Mouse (Mus musculus) limb, embryonic 12.5 days (tissue): ENCODE data around the gene Tmbim4. TPM values are rescaled to one million over a fixed set of nuclear protein-coding genes. Genes with fewer than 3 reads are reported as not detected.
A peak's percentile ranks its signal among the peaks of the same experiment; 100 is the strongest.

Experiments used
- ATAC-seq: fragments of 200-750 bp; cut with Nextera tagmentation; 2 replicates; pipeline ENCODE4 v1.8.0; 2017; ENCODE audit warnings: low read depth, moderate TSS enrichment; ENCODE audit not compliant: insufficient number of reproducible peaks, insufficient read depth, low FRiP score, low TSS enrichment
- H3K27ac ChIP-seq: fragments of 300-500 bp; sonication (generic); 2 replicates; pipeline ENCODE4 v1.5.1; 2016; ENCODE audit warnings: mild to moderate bottlenecking, moderate library complexity
- H3K27me3 ChIP-seq: fragments of 300-500 bp; sonication (generic); 2 replicates; pipeline ENCODE4 v1.6.1; 2016; ENCODE audit warnings: mild to moderate bottlenecking, moderate library complexity
- H3K36me3 ChIP-seq: fragments of 300-500 bp; sonication (generic); 2 replicates; pipeline ENCODE4 v1.6.1; 2016; ENCODE audit warnings: mild to moderate bottlenecking, moderate library complexity
- H3K4me1 ChIP-seq: fragments of 300-500 bp; sonication (generic); replicated peaks from 2 replicates; pipeline ENCODE4 v1.6.1; 2016
- H3K4me2 ChIP-seq: fragments of 300-500 bp; sonication (generic); 2 replicates; pipeline ENCODE4 v1.6.1; 2016; ENCODE audit warnings: mild to moderate bottlenecking, moderate library complexity
- H3K4me3 ChIP-seq: fragments of 300-500 bp; sonication (generic); replicated peaks from 2 replicates; pipeline ENCODE4 v1.5.1; 2016; ENCODE audit warnings: mild to moderate bottlenecking
- H3K9ac ChIP-seq: fragments of 300-500 bp; sonication (generic); replicated peaks from 2 replicates; pipeline ENCODE4 v1.6.1; 2016; ENCODE audit warnings: mild to moderate bottlenecking, moderate library complexity
- H3K9me3 ChIP-seq: fragments of 300-500 bp; sonication (generic); 2 replicates; pipeline ENCODE4 v1.6.1; 2016; ENCODE audit warnings: mild to moderate bottlenecking, moderate library complexity
- WGBS: fragments of 180-500 bp; shearing (Covaris S2); methylation state at CpG from one replicate; pipeline ENCODE4 v1.1.7; 2016; 5-methylcytosine and 5-hydroxymethylcytosine counted together
- polyA plus RNA-seq: library from polyadenylated mRNA; unstranded; fragments of >200 nt; fragmentation: Nextera tagmentation; extraction: Ambion mirVana; gene quantifications from 2 replicates; pipeline ENCODE4 v1.2.1, GENCODE M21; 2016

Gene Tmbim4
- polyA plus RNA-seq, 1 experiment from 2014 or later: 78.7 TPM

DNA sequence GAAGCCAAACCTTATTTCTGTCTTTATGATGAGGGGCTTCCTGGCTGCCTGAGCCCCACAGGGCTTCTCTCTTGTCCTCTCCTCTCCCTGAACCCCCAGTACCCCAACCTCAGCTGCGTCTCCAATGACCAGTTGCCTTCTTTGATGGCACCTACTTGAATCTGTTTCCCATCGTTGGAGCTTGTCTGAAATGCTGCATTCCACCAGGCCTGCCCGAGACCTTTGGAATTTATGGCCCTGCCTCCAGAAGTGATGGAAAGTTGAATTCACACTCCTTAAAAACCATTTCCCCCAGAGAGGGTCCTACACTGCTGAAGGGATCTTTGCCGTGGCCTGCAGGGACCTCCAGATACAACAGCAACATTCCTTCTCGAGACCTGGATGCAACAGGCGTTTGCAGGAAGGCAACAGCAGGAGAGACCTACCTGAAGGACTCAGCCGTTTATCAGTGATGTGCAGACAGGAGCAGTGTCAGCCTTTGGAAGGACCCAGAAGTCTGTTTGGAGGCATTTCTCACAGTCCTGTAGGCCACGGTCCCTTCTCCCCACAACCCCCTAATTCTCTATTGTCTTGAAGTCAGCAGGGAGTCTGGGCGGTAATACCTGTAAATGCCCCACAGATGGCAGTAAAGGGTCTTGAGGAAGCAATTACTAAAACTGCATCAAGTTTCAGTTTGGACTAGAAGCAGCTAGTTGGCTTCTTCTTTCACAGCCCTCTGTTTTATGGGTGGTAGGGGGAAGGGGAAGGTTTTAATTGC is 45.8 kb downstream of the Tmbim4 start:
- no peak; the same call in none of the 2 replicates for ATAC-seq
- no peaks in the 10 kb centered on the region for H3K36me3 ChIP-seq
- 10% methylated on average over 9 of the region's 9 CpGs for WGBS
- peak overlapping the region; percentile 19 for H3K4me3 ChIP-seq
- no peaks in the 10 kb centered on the region for H3K27me3 ChIP-seq
- H3K9me3 ChIP-seq: peaks cover 4% of the 10 kb centered on the region; the same call in 1 of the 2 replicates
- peak overlapping the region; percentile 91 for H3K27ac ChIP-seq
- H3K4me2 ChIP-seq: peak overlapping the region; percentile 51
- H3K4me1 ChIP-seq: peaks cover 63% of the 10 kb centered on the region
- peak overlapping the region; percentile 42; the same call in 1 of the 2 replicates for H3K9ac ChIP-seq

- H3K4me2 ChIP-seq: no peak overlapping the region
- no peaks in the 10 kb centered on the region for H3K36me3 ChIP-seq
- peaks cover 63% of the 10 kb centered on the region for H3K4me1 ChIP-seq
- peaks cover 4% of the 10 kb centered on the region; the same call in 1 of the 2 replicates for H3K9me3 ChIP-seq
- H3K27ac ChIP-seq: no peak overlapping the region
- H3K9ac ChIP-seq: no peak overlapping the region
- no peak for ATAC-seq
- no peak overlapping the region for H3K4me3 ChIP-seq
- H3K27me3 ChIP-seq: peaks cover 5% of the 10 kb centered on the region; the same call in 1 of the 2 replicates
- 28% methylated on average over 11 of the region's 11 CpGs for WGBS
These were observed 49.7 kb downstream of the Tmbim4 start for GRCm38 (mm10) chr10:120250911-120251683.

DNA sequence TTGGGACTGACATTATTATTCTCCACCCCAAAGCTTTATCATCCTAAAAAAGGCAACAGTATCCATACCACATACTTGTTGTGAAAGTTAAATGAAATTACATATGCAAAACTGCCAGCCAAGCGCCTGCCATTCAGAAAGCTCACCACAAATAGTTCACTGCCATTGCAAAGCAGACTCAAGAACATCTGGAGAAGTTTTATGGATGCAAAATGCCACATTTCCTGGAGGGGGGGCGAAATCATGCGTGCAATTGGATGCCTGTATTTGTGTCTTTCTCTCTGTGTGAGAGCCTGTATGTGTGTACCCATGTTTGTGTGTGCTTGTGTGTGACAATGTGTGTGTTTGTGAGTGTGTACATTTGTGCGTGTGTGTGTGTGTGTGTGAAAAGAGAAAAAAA is 50.4 kb downstream of the Tmbim4 start:
- Histone ChIP-seq H3K36me3 (no peaks in the 10 kb centered on the region), H3K27me3 (peaks cover 5% of the 10 kb centered on the region; the same call in 1 of the 2 replicates), H3K9me3 (peaks cover 4% of the 10 kb centered on the region; the same call in 1 of the 2 replicates), H3K4me2 (no peak overlapping the region; the same call in 1 of the 2 replicates), H3K4me1 (peaks cover 56% of the 10 kb centered on the region), H3K9ac (no peak overlapping the region), H3K4me3 (no peak overlapping the region), H3K27ac (peak overlapping the region; percentile 70)
- WGBS: 33% methylated on average over 4 of the region's 4 CpGs
- ATAC-seq: no peak

GRCm38 (mm10) chr10:120252800-120253199 is 51.4 kb downstream of the Tmbim4 start:
- Histone ChIP-seq H3K9ac (peak overlapping the region; percentile 44; the same call in 1 of the 2 replicates), H3K36me3 (no peaks in the 10 kb centered on the region), H3K4me2 (peak overlapping the region; percentile 29), H3K9me3 (peaks cover 4% of the 10 kb centered on the region; the same call in 1 of the 2 replicates), H3K4me3 (no peak overlapping the region), H3K4me1 (peaks cover 49% of the 10 kb centered on the region), H3K27ac (peak overlapping the region; percentile 70), H3K27me3 (peaks cover 5% of the 10 kb centered on the region; the same call in 1 of the 2 replicates)
- WGBS: 13% methylated on average over 8 of the region's 8 CpGs
- no peak for ATAC-seq

GRCm38 (mm10) chr10:120257231-120257630 is 55.8 kb downstream of the Tmbim4 start:
- Histone ChIP-seq H3K9me3 (no peaks in the 10 kb centered on the region), H3K4me2 (no peak overlapping the region), H3K4me3 (no peak overlapping the region), H3K36me3 (no peaks in the 10 kb centered on the region), H3K27ac (no peak overlapping the region), H3K27me3 (peaks cover 5% of the 10 kb centered on the region; the same call in 1 of the 2 replicates), H3K9ac (no peak overlapping the region), H3K4me1 (peaks cover 34% of the 10 kb centered on the region)
- no peak for ATAC-seq
- WGBS: 29% methylated on average over 11 of the region's 11 CpGs

GRCm38 (mm10) chr10:120267790-120268189 is 66.4 kb downstream of the Tmbim4 start:
- Histone ChIP-seq H3K9me3 (no peaks in the 10 kb centered on the region), H3K9ac (no peak overlapping the region), H3K4me1 (peaks cover 33% of the 10 kb centered on the region), H3K27ac (peak overlapping the region; percentile 82), H3K4me3 (no peak overlapping the region), H3K36me3 (no peaks in the 10 kb centered on the region), H3K27me3 (no peaks in the 10 kb centered on the region), H3K4me2 (0 out of 2 replicates have a peak overlapping the region, but pooled peaks have one; percentile 15)
- ATAC-seq: no peak
- WGBS: 47% methylated on average over 12 of the region's 12 CpGs

DNA sequence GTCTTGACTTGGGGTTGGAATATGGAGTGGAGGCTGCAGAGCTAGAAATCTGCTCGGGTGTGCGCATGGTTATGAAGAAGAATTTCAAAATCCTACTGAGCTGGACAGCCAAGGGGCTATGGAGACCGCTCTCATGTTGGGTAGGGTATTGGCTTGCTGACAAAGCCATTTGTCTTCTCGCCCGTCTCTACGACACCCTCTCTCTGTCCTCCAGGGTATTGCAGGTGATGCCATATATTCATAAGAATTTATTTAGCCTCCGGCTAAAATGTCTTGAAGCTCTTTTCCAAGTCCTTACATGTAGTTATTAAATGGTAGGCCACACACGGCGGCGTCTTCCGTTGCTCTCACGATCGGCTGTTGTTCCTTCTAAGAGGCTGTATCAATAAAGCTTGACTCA is 68.6 kb downstream of the Tmbim4 start:
- no peaks in the 10 kb centered on the region for H3K9me3 ChIP-seq
- H3K4me1 ChIP-seq: peaks cover 55% of the 10 kb centered on the region
- no peak overlapping the region for H3K27ac ChIP-seq
- 94% methylated on average over 13 of the region's 13 CpGs for WGBS
- H3K36me3 ChIP-seq: no peaks in the 10 kb centered on the region
- H3K9ac ChIP-seq: no peak overlapping the region
- no peak overlapping the region for H3K4me2 ChIP-seq
- no peak for ATAC-seq
- H3K4me3 ChIP-seq: no peak overlapping the region
- no peaks in the 10 kb centered on the region for H3K27me3 ChIP-seq

DNA sequence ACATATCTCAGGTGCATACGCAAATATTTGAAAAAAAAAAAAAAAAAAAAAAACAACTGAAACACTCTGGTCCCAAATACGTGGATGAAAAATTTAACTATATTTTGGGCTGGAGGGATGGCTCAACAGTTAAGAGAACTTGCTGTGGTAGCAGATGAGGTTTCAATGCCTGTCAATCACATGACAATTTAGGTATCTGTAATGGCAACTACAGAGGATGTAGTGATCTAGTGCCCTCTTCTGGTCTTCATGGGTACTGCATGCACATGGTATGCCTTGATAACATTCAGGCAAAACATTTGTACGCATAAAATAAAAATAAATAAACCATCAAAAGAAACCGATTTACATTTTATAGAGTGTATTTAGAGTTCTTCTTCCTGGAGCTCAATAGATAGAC is 69.4 kb downstream of the Tmbim4 start:
- H3K27ac ChIP-seq: no peak overlapping the region
- peaks cover 62% of the 10 kb centered on the region for H3K4me1 ChIP-seq
- H3K27me3 ChIP-seq: no peaks in the 10 kb centered on the region
- 81% methylated on average over 4 of the region's 4 CpGs for WGBS
- H3K4me3 ChIP-seq: no peak overlapping the region
- no peak for ATAC-seq
- H3K9me3 ChIP-seq: no peaks in the 10 kb centered on the region
- no peak overlapping the region for H3K4me2 ChIP-seq
- no peak overlapping the region for H3K9ac ChIP-seq
- no peaks in the 10 kb centered on the region for H3K36me3 ChIP-seq

- 51% methylated on average over 6 of the region's 6 CpGs for WGBS
- peak overlapping the region; percentile 57 for H3K4me2 ChIP-seq
- H3K27me3 ChIP-seq: no peaks in the 10 kb centered on the region
- H3K27ac ChIP-seq: peak overlapping the region; percentile 95
- H3K9me3 ChIP-seq: no peaks in the 10 kb centered on the region
- H3K4me1 ChIP-seq: peaks cover 66% of the 10 kb centered on the region
- no peak overlapping the region for H3K4me3 ChIP-seq
- H3K9ac ChIP-seq: peak overlapping the region; percentile 44; the same call in 1 of the 2 replicates
- ATAC-seq: no peak
- no peaks in the 10 kb centered on the region for H3K36me3 ChIP-seq
These were observed 69.9 kb downstream of the Tmbim4 start for GRCm38 (mm10) chr10:120271318-120271717.

GRCm38 (mm10) chr10:120271879-120272269 is 70.5 kb downstream of the Tmbim4 start:
- ATAC-seq: no peak
- Histone ChIP-seq H3K9ac (peak overlapping the region; percentile 44; the same call in 1 of the 2 replicates), H3K4me3 (peak overlapping the region; percentile 14), H3K36me3 (no peaks in the 10 kb centered on the region), H3K27me3 (no peaks in the 10 kb centered on the region), H3K4me1 (peaks cover 72% of the 10 kb centered on the region), H3K9me3 (no peaks in the 10 kb centered on the region), H3K27ac (peak overlapping the region; percentile 95), H3K4me2 (peak overlapping the region; percentile 57)
- 12% methylated on average over 10 of the region's 11 CpGs for WGBS

GRCm38 (mm10) chr10:120272270-120272883 is 71.0 kb downstream of the Tmbim4 start:
- no peaks in the 10 kb centered on the region for H3K27me3 ChIP-seq
- peak; percentile 74 for ATAC-seq
- WGBS: 10% methylated on average over 19 of the region's 19 CpGs
- H3K36me3 ChIP-seq: no peaks in the 10 kb centered on the region
- peak overlapping the region; percentile 57 for H3K4me2 ChIP-seq
- H3K9ac ChIP-seq: peak overlapping the region; percentile 44; the same call in 1 of the 2 replicates
- H3K27ac ChIP-seq: peak overlapping the region; percentile 95
- peak overlapping the region; percentile 14 for H3K4me3 ChIP-seq
- peaks cover 72% of the 10 kb centered on the region for H3K4me1 ChIP-seq
- H3K9me3 ChIP-seq: no peaks in the 10 kb centered on the region
